Mouse (Mus musculus): ENCODE measurements at regions not wholly inside any gene's neighbourhood (a gene's known extent, or its start where the extent isn't known, plus 50 kb on each side); places are given as distances from the start of the nearest gene placed in this dataset.
A peak's percentile ranks its signal among the peaks of the same experiment; 100 is the strongest.

- no peak for DNase-seq (ENCODE audit: extremely low spot score in 1 of 2, low spot score in 2 of 2)
- TF ChIP-seq CTCF (IDR thresholded peaks at IDR 0.05): no peak
- H3K27ac ChIP-seq: no peak overlapping the region
- intact Hi-C loops (cut with DNase I): no loop called here
- no peak overlapping the region for H3K4me3 ChIP-seq
Observed at GRCm38 (mm10) chr6:126398641-126399040, 136.6 kb downstream of the Kcna5 start.

- intact Hi-C loops (cut with DNase I): no loop called here
Observed at GRCm38 (mm10) chr6:126395015-126395414, 140.2 kb downstream of the Kcna5 start.

GRCm38 (mm10) chr6:126394111-126394809 lies 141.0 kb downstream of the Kcna5 start:
- DNase-seq (ENCODE audit: extremely low spot score in 1 of 2, low spot score in 2 of 2): no peak
- intact Hi-C loops (cut with DNase I): no loop called here

More at GRCm38 (mm10) chr6:126395015-126395414, 140.2 kb downstream of the Kcna5 start:
- DNase-seq (ENCODE audit: extremely low spot score in 1 of 2, low spot score in 2 of 2): no peak
- Histone ChIP-seq H3K4me3 (no peak overlapping the region), H3K27ac (no peak overlapping the region)
- no peak for TF ChIP-seq CTCF (IDR thresholded peaks at IDR 0.05)

GRCm38 (mm10) chr6:126384210-126385012 lies 150.8 kb downstream of the Kcna5 start:
- H3K4me3 ChIP-seq: no peak overlapping the region
- no peak overlapping the region for H3K27ac ChIP-seq
- intact Hi-C loops (cut with DNase I): no loop called here
- no peak for DNase-seq (ENCODE audit: extremely low spot score in 1 of 2, low spot score in 2 of 2)
- TF ChIP-seq CTCF (IDR thresholded peaks at IDR 0.05): no peak

More at GRCm38 (mm10) chr6:126394111-126394809, 141.0 kb downstream of the Kcna5 start:
- Histone ChIP-seq H3K4me3 (no peak overlapping the region), H3K27ac (no peak overlapping the region)
- TF ChIP-seq CTCF (IDR thresholded peaks at IDR 0.05): no peak

GRCm38 (mm10) chr6:126377216-126377615 lies 158.0 kb downstream of the Kcna5 start:
- no peak for TF ChIP-seq CTCF (IDR thresholded peaks at IDR 0.05)
- no peak overlapping the region for H3K4me3 ChIP-seq
- no peak for DNase-seq (ENCODE audit: extremely low spot score in 1 of 2, low spot score in 2 of 2)
- no peak overlapping the region for H3K27ac ChIP-seq
- intact Hi-C loops (cut with DNase I): loop anchor here (10.0 kb wide), 2 partner anchors 212 to 422 kb away; partner anchors contain the start of gene Ntf3

GRCm38 (mm10) chr6:126374970-126375620 lies 160.1 kb downstream of the Kcna5 start:
- H3K4me3 ChIP-seq: no peak overlapping the region
- no peak for DNase-seq (ENCODE audit: extremely low spot score in 1 of 2, low spot score in 2 of 2)
- no peak overlapping the region for H3K27ac ChIP-seq
- no peak for TF ChIP-seq CTCF (IDR thresholded peaks at IDR 0.05)
- intact Hi-C loops (cut with DNase I): loop anchor here (10.0 kb wide), 2 partner anchors 210 to 420 kb away; partner anchors contain the start of gene Ntf3

GRCm38 (mm10) chr6:126371971-126372370 lies 163.2 kb downstream of the Kcna5 start:
- TF ChIP-seq CTCF (IDR thresholded peaks at IDR 0.05): peak; percentile 43
- no peak overlapping the region for H3K4me3 ChIP-seq
- peak; percentile 15 to 22 for DNase-seq (ENCODE audit: extremely low spot score in 1 of 2, low spot score in 2 of 2)
- no peak overlapping the region for H3K27ac ChIP-seq
- intact Hi-C loops (cut with DNase I): loop anchor here (2.0 to 10.0 kb wide), 3 partner anchors 207 to 751 kb away; partner anchors contain the start of gene Ntf3

GRCm38 (mm10) chr6:126371489-126371888 lies 163.7 kb downstream of the Kcna5 start:
- DNase-seq (ENCODE audit: extremely low spot score in 1 of 2, low spot score in 2 of 2): no peak
- no peak overlapping the region for H3K4me3 ChIP-seq
- intact Hi-C loops (cut with DNase I): loop anchor here (10.0 kb wide), 2 partner anchors 207 to 417 kb away; partner anchors contain the start of gene Ntf3

GRCm38 (mm10) chr6:126365495-126365894 lies 169.7 kb downstream of the Kcna5 start:
- DNase-seq (ENCODE audit: extremely low spot score in 1 of 2, low spot score in 2 of 2): no peak
- intact Hi-C loops (cut with DNase I): no loop called here
- TF ChIP-seq CTCF (IDR thresholded peaks at IDR 0.05): no peak
- Histone ChIP-seq H3K27ac (no peak overlapping the region), H3K4me3 (no peak overlapping the region)

More at GRCm38 (mm10) chr6:126371489-126371888, 163.7 kb downstream of the Kcna5 start:
- no peak for TF ChIP-seq CTCF (IDR thresholded peaks at IDR 0.05)
- no peak overlapping the region for H3K27ac ChIP-seq

- DNase-seq (ENCODE audit: extremely low spot score in 1 of 2, low spot score in 2 of 2): no peak
Observed at GRCm38 (mm10) chr6:126362331-126362730, 172.9 kb downstream of the Kcna5 start.

GRCm38 (mm10) chr6:126353346-126353745 lies 181.9 kb downstream of the Kcna5 start:
- intact Hi-C loops (cut with DNase I): no loop called here
- TF ChIP-seq CTCF (IDR thresholded peaks at IDR 0.05): no peak
- Histone ChIP-seq H3K27ac (no peak overlapping the region), H3K4me3 (no peak overlapping the region)
- DNase-seq (ENCODE audit: extremely low spot score in 1 of 2, low spot score in 2 of 2): no peak

More at GRCm38 (mm10) chr6:126362331-126362730, 172.9 kb downstream of the Kcna5 start:
- intact Hi-C loops (cut with DNase I): no loop called here
- TF ChIP-seq CTCF (IDR thresholded peaks at IDR 0.05): no peak
- H3K4me3 ChIP-seq: no peak overlapping the region
- H3K27ac ChIP-seq: no peak overlapping the region

Data from left cerebral cortex, adult 2 months (tissue).